Mouse (Mus musculus): ENCODE results near the gene Gm49403. TPM values are rescaled to one million over a fixed set of nuclear protein-coding genes. Genes with fewer than 3 reads are reported as not detected.
"Not testable (repeated sequence)": the region's sequence is repeated elsewhere in the genome, so short reads cannot be mapped to it uniquely, and the experiment has no call there.

Gene Gm49403
- polyA plus RNA-seq, 1 experiment: not detected

GRCm38 (mm10) chr19:8871267-8872186 is 12.2 kb upstream of the Gm49403 start, which contains the start of gene Ubxn1:
TSS of gene Ubxn1 (plus strand) at chr19:8871496.
- DNase-seq (ENCODE audit: low read depth): peak; percentile 93

- DNase-seq (ENCODE audit: low read depth): no peak
Observed at GRCm38 (mm10) chr19:8872266-8872840, 11.4 kb upstream of the Gm49403 start.

GRCm38 (mm10) chr19:8875031-8875430 is 8.7 kb upstream of the Gm49403 start:
- no peak for DNase-seq (ENCODE audit: low read depth)

GRCm38 (mm10) chr19:8880311-8881033 is 3.3 kb upstream of the Gm49403 start, which contains the start of gene Uqcc3:
TSS of gene Uqcc3 (minus strand) at chr19:8880923.
- no peak for DNase-seq (ENCODE audit: low read depth)

GRCm38 (mm10) chr19:8881034-8881392 is 2.7 kb upstream of the Gm49403 start:
- DNase-seq (ENCODE audit: low read depth): no peak

- DNase-seq (ENCODE audit: low read depth): no peak
Observed at GRCm38 (mm10) chr19:8886916-8887584, 3.3 kb downstream of the Gm49403 start.

GRCm38 (mm10) chr19:8887585-8888463 is 4.1 kb downstream of the Gm49403 start:
- no peak for DNase-seq (ENCODE audit: low read depth)

- no peak for DNase-seq (ENCODE audit: low read depth)
Observed at GRCm38 (mm10) chr19:8888511-8889385, 5.0 kb downstream of the Gm49403 start, which contains the start of the genes 1810009A15Rik and Gm49416. TSS of gene 1810009A15Rik (plus strand) at chr19:8888853. TSS of gene Gm49416 (plus strand) at chr19:8888926.

- DNase-seq (ENCODE audit: low read depth): no peak
Observed at GRCm38 (mm10) chr19:8892829-8893766, 9.4 kb downstream of the Gm49403 start, which contains the start of gene Ints5. TSS of gene Ints5 (plus strand) at chr19:8893005.

GRCm38 (mm10) chr19:8895397-8895960 is 11.7 kb downstream of the Gm49403 start:
- DNase-seq (ENCODE audit: low read depth): no peak

GRCm38 (mm10) chr19:8896231-8896630 is 12.5 kb downstream of the Gm49403 start:
- DNase-seq (ENCODE audit: low read depth): not testable (repeated sequence)

GRCm38 (mm10) chr19:8897211-8897864 is 13.6 kb downstream of the Gm49403 start:
- DNase-seq (ENCODE audit: low read depth): not testable (repeated sequence)

- no peak for DNase-seq (ENCODE audit: low read depth)
Observed at GRCm38 (mm10) chr19:8897865-8898495, 14.2 kb downstream of the Gm49403 start, which contains the start of gene Ganab. TSS of gene Ganab (plus strand) at chr19:8898071.

GRCm38 (mm10) chr19:8898576-8898975 is 14.8 kb downstream of the Gm49403 start:
- no peak for DNase-seq (ENCODE audit: low read depth)

- no peak for DNase-seq (ENCODE audit: low read depth)
Observed at GRCm38 (mm10) chr19:8899079-8899478, 15.3 kb downstream of the Gm49403 start.

- no peak for DNase-seq (ENCODE audit: low read depth)
Observed at GRCm38 (mm10) chr19:8903412-8903811, 19.7 kb downstream of the Gm49403 start.

- DNase-seq (ENCODE audit: low read depth): no peak
Observed at GRCm38 (mm10) chr19:8908531-8908930, 24.8 kb downstream of the Gm49403 start.

Measured in gonadal fat pad, adult 2 months (tissue).